8 mouse cellular contexts compared by ENCODE assay signal in the genomic region with DNA sequence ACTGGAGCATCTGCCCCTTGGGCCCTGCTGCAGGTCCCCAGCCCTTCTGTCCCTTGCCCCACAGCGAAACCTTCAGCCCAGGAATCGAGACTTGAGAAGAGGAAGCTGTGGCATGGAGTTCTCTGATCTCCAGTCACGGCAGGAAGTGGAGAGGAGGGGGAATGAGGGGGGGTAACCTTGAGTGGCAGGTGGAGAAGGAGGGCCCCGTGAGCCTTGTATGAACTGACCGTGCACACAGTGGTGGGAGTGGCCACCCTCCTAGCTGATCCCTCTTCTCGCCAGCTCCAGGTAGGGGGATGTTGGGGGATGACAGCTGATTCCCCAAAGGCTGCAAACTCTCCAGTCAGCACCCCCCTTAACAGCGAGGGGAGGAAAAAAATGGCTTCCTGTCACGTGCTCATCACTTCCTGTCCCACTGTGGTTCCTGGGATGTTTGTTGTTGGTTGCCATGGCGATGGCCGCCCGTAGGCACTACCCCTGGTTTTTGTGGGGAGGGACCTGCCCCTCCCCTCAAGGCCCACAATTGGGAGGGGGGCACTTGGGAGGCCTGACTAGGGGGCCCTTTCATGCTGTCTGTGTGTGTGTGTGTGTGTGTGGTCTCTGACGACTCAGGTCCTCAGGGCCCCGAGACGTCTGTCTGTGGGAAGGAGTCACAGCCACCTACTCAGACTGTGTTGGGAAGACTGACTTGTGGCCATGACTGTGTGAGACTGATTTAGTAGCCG. TPM values are rescaled to one million over a fixed set of nuclear protein-coding genes. Genes with fewer than 3 reads are reported as not detected.
DNase-seq lines count a peak whose midpoint lies in the region; ATAC-seq and TF ChIP-seq lines count a peak whose summit lies in the region.

No protein-coding gene starts in this region.

- DNase-seq in lung, postnatal 10 days: peak; percentile 96
- DNase-seq in urinary bladder, postnatal 4 days (ENCODE audit: low spot score in 2 of 2): peak; percentile 78 to 80

- H3K9me3 ChIP-seq in E14TG2a.4 (ENCODE audit: low read length): peaks cover 8% of the 10 kb centered on the region; the same call in 1 of the 2 replicates
- H3K9me3 ChIP-seq in embryonic facial prominence, embryonic 15.5 days (replicated peaks): no peaks in the 10 kb centered on the region
- H3K9me3 ChIP-seq in heart, embryonic 13.5 days: no peaks in the 10 kb centered on the region
- no peaks in the 10 kb centered on the region for H3K9me3 ChIP-seq in kidney, embryonic 16.5 days (ENCODE audit: low read length)

- peak overlapping the region; percentile 98 for H3K4me3 ChIP-seq in E14TG2a.4 (replicated peaks; ENCODE audit: low read length)
- H3K4me3 ChIP-seq in embryonic facial prominence, embryonic 15.5 days (replicated peaks): peak overlapping the region; percentile 81
- H3K4me3 ChIP-seq in heart, embryonic 13.5 days: peak overlapping the region; percentile 89
- peak overlapping the region; percentile 43 for H3K4me3 ChIP-seq in kidney, embryonic 16.5 days (ENCODE audit: low read length)
- H3K4me3 ChIP-seq in olfactory bulb, adult 2 months (ENCODE audit: insufficient read depth, low read depth, low read length): peak overlapping the region; percentile 49

- no peaks in the 10 kb centered on the region; the same call in 1 of the 2 replicates for H3K27me3 ChIP-seq in E14TG2a.4 (ENCODE audit: insufficient read depth, low read length)
- H3K27me3 ChIP-seq in embryonic facial prominence, embryonic 15.5 days: no peaks in the 10 kb centered on the region
- no peaks in the 10 kb centered on the region for H3K27me3 ChIP-seq in heart, embryonic 13.5 days (replicated peaks)
- H3K27me3 ChIP-seq in kidney, embryonic 16.5 days (ENCODE audit: insufficient read depth, low read length): no peaks in the 10 kb centered on the region

- H3K9ac ChIP-seq in embryonic facial prominence, embryonic 15.5 days: peak overlapping the region; percentile 24; the same call in 1 of the 2 replicates
- peak overlapping the region; percentile 91 for H3K9ac ChIP-seq in heart, embryonic 13.5 days
- H3K9ac ChIP-seq in kidney, embryonic 16.5 days (replicated peaks; ENCODE audit: low read length): peak overlapping the region; percentile 70

- TF ChIP-seq POLR2A in olfactory bulb, adult 2 months (IDR thresholded peaks at IDR 0.05; ENCODE audit: insufficient read depth, low read depth, low read length): no peak

- TF ChIP-seq CTCF in E14TG2a.4 (conservative IDR thresholded peaks at IDR 0.05; ENCODE audit: low read length): no peak
- TF ChIP-seq CTCF in olfactory bulb, adult 2 months (IDR thresholded peaks at IDR 0.05; ENCODE audit: insufficient read depth, low read depth, low read length): no peak

- peak overlapping the region; percentile 96 for H3K27ac ChIP-seq in embryonic facial prominence, embryonic 15.5 days (replicated peaks)
- H3K27ac ChIP-seq in heart, embryonic 13.5 days (replicated peaks): peak overlapping the region; percentile 99
- H3K27ac ChIP-seq in kidney, embryonic 16.5 days (ENCODE audit: low read length): peak overlapping the region; percentile 98
- H3K27ac ChIP-seq in olfactory bulb, adult 2 months (ENCODE audit: insufficient read depth, low read depth, low read length): peak overlapping the region; percentile 63

- H3K4me2 ChIP-seq in embryonic facial prominence, embryonic 15.5 days (replicated peaks): peak overlapping the region; percentile 80
- H3K4me2 ChIP-seq in heart, embryonic 13.5 days: peak overlapping the region; percentile 79
- H3K4me2 ChIP-seq in kidney, embryonic 16.5 days (replicated peaks; ENCODE audit: low read depth, low read length): peak overlapping the region; percentile 92

- H3K4me1 ChIP-seq in E14TG2a.4 (replicated peaks; ENCODE audit: low read depth, low read length): peaks cover 84% of the 10 kb centered on the region
- H3K4me1 ChIP-seq in embryonic facial prominence, embryonic 15.5 days: peaks cover 85% of the 10 kb centered on the region
- H3K4me1 ChIP-seq in heart, embryonic 13.5 days: peaks cover 89% of the 10 kb centered on the region
- H3K4me1 ChIP-seq in kidney, embryonic 16.5 days (ENCODE audit: insufficient read depth, low read length): peaks cover 79% of the 10 kb centered on the region
- peaks cover 85% of the 10 kb centered on the region for H3K4me1 ChIP-seq in olfactory bulb, adult 2 months (ENCODE audit: control insufficient read depth, insufficient read depth, low read length)

- H3K36me3 ChIP-seq in E14TG2a.4 (ENCODE audit: insufficient read depth, low read length): peaks cover 25% of the 10 kb centered on the region
- H3K36me3 ChIP-seq in embryonic facial prominence, embryonic 15.5 days: no peaks in the 10 kb centered on the region
- no peaks in the 10 kb centered on the region for H3K36me3 ChIP-seq in heart, embryonic 13.5 days
- no peaks in the 10 kb centered on the region for H3K36me3 ChIP-seq in kidney, embryonic 16.5 days (ENCODE audit: insufficient read depth, low read length)

- peak; percentile 32 for ATAC-seq in activated CD4-positive, CD25-positive, alpha-beta regulatory T cell, adult 4 months
- no peak for ATAC-seq in embryonic facial prominence, embryonic 15.5 days (ENCODE audit: insufficient number of reproducible peaks, low FRiP score, low TSS enrichment, low read depth)
- no peak for ATAC-seq in heart, embryonic 13.5 days (ENCODE audit: extremely low read depth, insufficient number of reproducible peaks, low FRiP score, low TSS enrichment)
- peak; percentile 20 for ATAC-seq in kidney, embryonic 16.5 days (ENCODE audit: low FRiP score, low TSS enrichment)

- WGBS in embryonic facial prominence, embryonic 15.5 days: 4% methylated on average over 15 of the region's 15 CpGs
- 2% methylated on average over 15 of the region's 15 CpGs for WGBS in heart, embryonic 13.5 days
- WGBS in kidney, embryonic 16.5 days: 2% methylated on average over 15 of the region's 15 CpGs
- 16% methylated on average over 15 of the region's 15 CpGs for WGBS in olfactory bulb, adult 2 months

RNA-seq across cellular contexts. Expression of a gene that starts 14.4 kb away (rescaled TPM):
- 10 to 100 TPM in 1 of 2 experiments, 1 to 10 TPM in 1; 9.0 to 13.7 TPM for polyA plus RNA-seq in activated CD4-positive, CD25-positive, alpha-beta regulatory T cell, adult 4 months (2017; shearing (Covaris generic))
- 50.0 and 53.5 TPM in 2 replicates for polyA plus RNA-seq in embryonic facial prominence, embryonic 15.5 days (2015; fragmentation: Nextera tagmentation; extraction: Ambion mirVana)
- polyA plus RNA-seq in heart, embryonic 13.5 days (2015; fragmentation: Nextera tagmentation; extraction: Ambion mirVana): 27.9 and 28.3 TPM in 2 replicates
- polyA plus RNA-seq in kidney, embryonic 16.5 days (2015; fragmentation: Nextera tagmentation; extraction: Ambion mirVana): 31.4 and 32.5 TPM in 2 replicates
- not detected in 2 replicates for polyA plus RNA-seq in olfactory bulb, adult 2 months (2012; ENCODE audit: insufficient read depth, insufficient read length, low replicate concordance, missing spikeins)

RNA-seq across cellular contexts. Expression of a gene that starts 34.4 kb away (rescaled TPM):
- polyA plus RNA-seq in activated CD4-positive, CD25-positive, alpha-beta regulatory T cell, adult 4 months (2017; shearing (Covaris generic)): 10 to 100 TPM; 10.1 to 17.7 TPM
- 22.6 and 22.7 TPM in 2 replicates for polyA plus RNA-seq in embryonic facial prominence, embryonic 15.5 days (2015; fragmentation: Nextera tagmentation; extraction: Ambion mirVana)
- 21.1 and 22.9 TPM in 2 replicates for polyA plus RNA-seq in heart, embryonic 13.5 days (2015; fragmentation: Nextera tagmentation; extraction: Ambion mirVana)
- polyA plus RNA-seq in kidney, embryonic 16.5 days (2015; fragmentation: Nextera tagmentation; extraction: Ambion mirVana): 36.2 and 38.6 TPM in 2 replicates
- polyA plus RNA-seq in olfactory bulb, adult 2 months (2012; ENCODE audit: insufficient read depth, insufficient read length, low replicate concordance, missing spikeins): not detected in 2 replicates

RNA-seq across cellular contexts. Expression of a gene that starts 40.8 kb away (rescaled TPM):
- polyA plus RNA-seq in activated CD4-positive, CD25-positive, alpha-beta regulatory T cell, adult 4 months (2017; shearing (Covaris generic)): under 1 TPM in 1 of 2 experiments, not detected in 1; 0.41 TPM
- polyA plus RNA-seq in embryonic facial prominence, embryonic 15.5 days (2015; fragmentation: Nextera tagmentation; extraction: Ambion mirVana): 0.96 and 1.1 TPM in 2 replicates
- 1.3 and 3.3 TPM in 2 replicates for polyA plus RNA-seq in heart, embryonic 13.5 days (2015; fragmentation: Nextera tagmentation; extraction: Ambion mirVana)
- 0.59 TPM in 1 of 2 replicates, not detected in the other for polyA plus RNA-seq in kidney, embryonic 16.5 days (2015; fragmentation: Nextera tagmentation; extraction: Ambion mirVana)
- not detected in 2 replicates for polyA plus RNA-seq in olfactory bulb, adult 2 months (2012; ENCODE audit: insufficient read depth, insufficient read length, low replicate concordance, missing spikeins)

Comparison
In these comparisons a context has a peak if more than half of its experiments do, and no peak if none do; other contexts are left out.
1. H3K4me3 ChIP-seq: peak in every context shown above with its lines; median percentile 98 in E14TG2a.4; 89 in heart, embryonic 13.5 days; 81 in embryonic facial prominence, embryonic 15.5 days; 49 in olfactory bulb, adult 2 months; 43 in kidney, embryonic 16.5 days.
2. ATAC-seq: peak in activated CD4-positive, CD25-positive, alpha-beta regulatory T cell, adult 4 months (single experiment) and kidney, embryonic 16.5 days (single experiment); none in embryonic facial prominence, embryonic 15.5 days (single experiment) and heart, embryonic 13.5 days (single experiment).
3. H3K9ac ChIP-seq: peak in every context shown above with its lines; median percentile 91 in heart, embryonic 13.5 days; 70 in kidney, embryonic 16.5 days; 24 in embryonic facial prominence, embryonic 15.5 days.
4. RNA of a gene that starts 34.4 kb away (polyA plus RNA-seq): 36.2 to 38.6 TPM in kidney, embryonic 16.5 days, 22.6 to 22.7 TPM in embryonic facial prominence, embryonic 15.5 days, 21.1 to 22.9 TPM in heart, embryonic 13.5 days and 10.1 to 17.7 TPM in activated CD4-positive, CD25-positive, alpha-beta regulatory T cell, adult 4 months; not detected in olfactory bulb, adult 2 months; every median in the first group is over 10 times any median in the second.
5. Peak in every context shown above with its lines, with median percentiles within 50 percentile points of each other: H3K27ac ChIP-seq and H3K4me2 ChIP-seq.